Mouse (Mus musculus): ENCODE measurements around the gene Nhlrc2.

DNA sequence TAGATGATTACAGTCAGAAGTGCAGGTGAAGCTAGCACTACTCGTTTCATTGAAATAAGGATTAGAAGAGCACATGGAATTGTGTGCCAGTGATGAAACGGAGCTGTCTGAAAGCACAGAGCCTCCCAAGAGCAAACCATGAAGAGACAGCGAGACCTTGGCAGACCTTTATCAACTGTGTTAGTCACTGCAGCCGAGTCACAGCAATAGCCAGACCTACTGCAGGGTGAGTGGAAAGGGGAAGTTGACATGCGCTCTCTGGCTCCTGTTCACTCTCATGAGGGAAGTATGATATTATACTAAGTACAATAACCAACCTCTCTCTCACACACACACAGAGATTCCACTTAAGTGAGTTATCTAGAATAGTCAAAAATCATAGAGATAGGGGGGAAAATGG, 7.9 kb downstream of the Nhlrc2 start:
- no peak for TF ChIP-seq GATA1 (IDR thresholded peaks at IDR 0.05; ENCODE audit: borderline replicate concordance, low read length)
- no peak for TF ChIP-seq FLI1 (IDR thresholded peaks at IDR 0.05; ENCODE audit: low read length)
